Mouse (Mus musculus) myocyte (in vitro differentiated cells): ENCODE measurements at regions not wholly inside any gene's neighbourhood (a gene's known extent, or its start where the extent isn't known, plus 50 kb on each side); places are given as distances from the start of the nearest gene placed in this dataset.

ENCODE experiments used
- H3K27me3 ChIP-seq: one replicate; pipeline ENCODE4 v1.6.1; 2011; ENCODE audit not compliant: control insufficient read depth, insufficient read depth, insufficient read length
- H3K36me3 ChIP-seq: one replicate; pipeline ENCODE4 v1.6.1; 2011; ENCODE audit not compliant: control insufficient read depth, insufficient read depth
- H3K4me2 ChIP-seq: one replicate; pipeline ENCODE4 v1.6.1; 2011; ENCODE audit warnings: low read depth, control low read depth
- H3K4me3 ChIP-seq: one replicate; pipeline ENCODE4 v1.5.1; 2011; ENCODE audit warnings: mild to moderate bottlenecking, control low read depth, moderate library complexity
- H3K79me2 ChIP-seq: one replicate; pipeline ENCODE4 v1.6.1; 2011; ENCODE audit not compliant: control insufficient read depth, insufficient read depth
- H3ac ChIP-seq: one replicate; pipeline ENCODE4 v1.6.1; 2011; ENCODE audit not compliant: control insufficient read depth, insufficient read length
- CEBPB ChIP-seq: IDR thresholded peaks from 2 replicates; pipeline ENCODE4 v1.6.1; 2011; ENCODE audit warnings: mild to moderate bottlenecking, moderate library complexity; ENCODE audit not compliant: poor library complexity, insufficient read depth, severe bottlenecking
- E2F4 ChIP-seq: IDR thresholded peaks from one replicate; pipeline ENCODE4 v1.6.1; 2011; ENCODE audit warnings: mild to moderate bottlenecking, control low read depth, moderate library complexity; ENCODE audit not compliant: insufficient read depth
- MAX ChIP-seq: IDR thresholded peaks from one replicate; pipeline ENCODE4 v1.6.1; 2011; ENCODE audit warnings: low read depth, mild to moderate bottlenecking, control low read depth
- MYOD1 ChIP-seq, 3 experiments: IDR thresholded peaks; one replicate each; pipeline ENCODE4 v1.6.1; 2011; ENCODE audit warnings: control low read depth in 2 of 3, low read depth in 2 of 3, mild to moderate bottlenecking in 2 of 3, moderate library complexity in 1 of 3; ENCODE audit not compliant: insufficient read length in 2 of 3, control insufficient read depth in 1 of 3
- MYOG ChIP-seq, 3 experiments: IDR thresholded peaks; one replicate each; pipeline ENCODE4 v1.6.1; 2011; ENCODE audit warnings: control low read depth in 2 of 3, low read depth in 2 of 3, mild to moderate bottlenecking in 2 of 3; ENCODE audit not compliant: insufficient read length in 2 of 3, control insufficient read depth in 1 of 3, insufficient read depth in 1 of 3
- POLR2A ChIP-seq: IDR thresholded peaks from one replicate; pipeline ENCODE4 v1.6.1; 2011; ENCODE audit warnings: low read depth, mild to moderate bottlenecking, control low read depth, moderate library complexity; ENCODE audit not compliant: insufficient read length
- POLR2AphosphoS2 ChIP-seq: IDR thresholded peaks from one replicate; pipeline ENCODE4 v1.6.1; 2011; ENCODE audit warnings: low read depth, control low read depth; ENCODE audit not compliant: insufficient read length
- REST ChIP-seq: IDR thresholded peaks from one replicate; pipeline ENCODE4 v1.6.1; 2011; ENCODE audit warnings: mild to moderate bottlenecking, control low read depth, moderate library complexity; ENCODE audit not compliant: insufficient read depth, insufficient read length
- SRF ChIP-seq: IDR thresholded peaks from one replicate; pipeline ENCODE4 v1.6.1; 2011; ENCODE audit warnings: low read depth; ENCODE audit not compliant: control insufficient read depth, insufficient read length
- TCF12 ChIP-seq: IDR thresholded peaks from one replicate; pipeline ENCODE4 v1.6.1; 2011; ENCODE audit warnings: mild to moderate bottlenecking, control low read depth; ENCODE audit not compliant: poor library complexity, insufficient read depth, severe bottlenecking
- TCF3 ChIP-seq: IDR thresholded peaks from one replicate; pipeline ENCODE4 v1.6.1; 2011; ENCODE audit warnings: low read depth, control low read depth; ENCODE audit not compliant: insufficient read length
- USF1 ChIP-seq: IDR thresholded peaks from one replicate; pipeline ENCODE4 v1.6.1; 2011; ENCODE audit warnings: low read depth, mild to moderate bottlenecking, control low read depth, moderate library complexity

DNA sequence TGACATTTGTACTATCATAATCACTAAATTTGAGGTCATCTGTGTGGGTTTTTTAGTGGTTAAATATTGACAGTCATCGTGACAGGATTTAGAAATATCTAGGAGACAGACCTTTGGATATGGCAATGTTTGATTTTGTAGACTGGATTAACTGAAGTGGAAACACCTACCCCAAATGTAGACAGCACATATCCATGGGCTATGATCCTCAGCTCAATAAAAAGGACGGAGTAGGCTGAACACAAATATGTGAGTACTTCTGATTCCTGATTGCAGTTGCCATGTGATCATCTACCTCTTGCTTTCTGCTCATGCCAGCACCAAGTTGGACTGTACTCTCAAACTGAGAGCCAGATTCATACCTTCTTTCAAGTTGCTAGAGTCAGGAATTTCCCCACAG is 674.4 kb downstream of the Kcna4 start:
- no peaks in the 10 kb centered on the region for H3K36me3 ChIP-seq
- no peak overlapping the region for H3ac ChIP-seq
- H3K4me3 ChIP-seq, result no peak overlapping the region
- no peaks in the 10 kb centered on the region for H3K79me2 ChIP-seq
- H3K4me2 ChIP-seq, result no peak overlapping the region
- TF ChIP-seq MYOD1 (IDR thresholded peaks at IDR 0.05; ENCODE audit: control insufficient read depth in 1 of 3, insufficient read length in 2 of 3, low read depth in 2 of 3) (no peak), REST (no peak), POLR2A (no peak), E2F4 (no peak), TCF12 (no peak), MAX (no peak), CEBPB (no peak), MYOG (IDR thresholded peaks at IDR 0.05; ENCODE audit: control insufficient read depth in 1 of 3, insufficient read depth in 1 of 3, insufficient read length in 2 of 3, low read depth in 2 of 3) (no peak), SRF (no peak), POLR2AphosphoS2 (no peak), TCF3 (no peak), USF1 (no peak)
- H3K27me3 ChIP-seq, result no peaks in the 10 kb centered on the region

GRCm38 (mm10) chr2:107965336-107966306 is 675.2 kb downstream of the Kcna4 start:
- H3K27me3 ChIP-seq, result no peaks in the 10 kb centered on the region
- no peak overlapping the region for H3K4me2 ChIP-seq
- H3K79me2 ChIP-seq, result no peaks in the 10 kb centered on the region
- H3K4me3 ChIP-seq, result no peak overlapping the region
- no peak overlapping the region for H3ac ChIP-seq
- no peaks in the 10 kb centered on the region for H3K36me3 ChIP-seq
- no peak for TF ChIP-seq POLR2AphosphoS2
- no peak for TF ChIP-seq USF1
- TF ChIP-seq POLR2A, result no peak
- no peak for TF ChIP-seq MYOD1 (IDR thresholded peaks at IDR 0.05; ENCODE audit: control insufficient read depth in 1 of 3, insufficient read length in 2 of 3, low read depth in 2 of 3)
- no peak for TF ChIP-seq SRF

DNA sequence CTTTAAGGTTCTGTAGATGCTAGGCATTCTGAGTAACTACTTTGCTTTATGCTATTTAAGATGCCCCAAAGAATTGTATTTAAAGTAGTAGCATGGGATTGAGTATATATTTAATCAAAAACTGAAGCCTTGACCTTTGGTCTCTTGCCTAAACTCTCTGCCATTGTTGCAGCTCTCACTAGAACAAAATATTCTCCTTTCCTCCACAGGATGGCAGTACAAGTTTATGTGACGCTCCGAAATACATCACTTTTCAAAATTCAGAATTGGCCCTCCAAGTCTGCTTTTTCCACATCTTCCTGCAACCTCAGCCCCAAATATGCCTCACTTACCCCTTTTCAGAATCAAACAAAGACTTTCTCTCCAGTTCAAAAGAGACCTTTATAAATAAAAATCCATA is 678.1 kb downstream of the Kcna4 start:
- H3K4me2 ChIP-seq, result no peak overlapping the region
- no peaks in the 10 kb centered on the region for H3K79me2 ChIP-seq
- H3K4me3 ChIP-seq, result no peak overlapping the region
- TF ChIP-seq REST (no peak), MYOD1 (IDR thresholded peaks at IDR 0.05; ENCODE audit: control insufficient read depth in 1 of 3, insufficient read length in 2 of 3, low read depth in 2 of 3) (no peak), USF1 (no peak), E2F4 (no peak), TCF12 (no peak), MAX (no peak), POLR2AphosphoS2 (no peak), SRF (no peak), POLR2A (no peak), MYOG (IDR thresholded peaks at IDR 0.05; ENCODE audit: control insufficient read depth in 1 of 3, insufficient read depth in 1 of 3, insufficient read length in 2 of 3, low read depth in 2 of 3) (no peak), TCF3 (no peak), CEBPB (no peak)
- H3K36me3 ChIP-seq, result no peaks in the 10 kb centered on the region
- H3ac ChIP-seq, result no peak overlapping the region
- no peaks in the 10 kb centered on the region for H3K27me3 ChIP-seq

- no peaks in the 10 kb centered on the region for H3K27me3 ChIP-seq
- H3K4me3 ChIP-seq, result no peak overlapping the region
- no peak for TF ChIP-seq TCF3
- no peak for TF ChIP-seq MAX
- TF ChIP-seq TCF12, result no peak
- TF ChIP-seq CEBPB, result no peak
- TF ChIP-seq MYOG (IDR thresholded peaks at IDR 0.05; ENCODE audit: control insufficient read depth in 1 of 3, insufficient read depth in 1 of 3, insufficient read length in 2 of 3, low read depth in 2 of 3), result no peak
- TF ChIP-seq SRF, result no peak
- no peak for TF ChIP-seq POLR2AphosphoS2
- no peak for TF ChIP-seq REST
- no peak overlapping the region for H3K4me2 ChIP-seq
- H3ac ChIP-seq, result no peak overlapping the region
- no peaks in the 10 kb centered on the region for H3K36me3 ChIP-seq
- no peaks in the 10 kb centered on the region for H3K79me2 ChIP-seq
Observed at GRCm38 (mm10) chr2:107969526-107969925, 679.1 kb downstream of the Kcna4 start.

GRCm38 (mm10) chr2:107973528-107973927 is 683.1 kb downstream of the Kcna4 start:
- Histone ChIP-seq H3K4me3 (no peak overlapping the region), H3ac (no peak overlapping the region), H3K4me2 (no peak overlapping the region), H3K36me3 (no peaks in the 10 kb centered on the region), H3K27me3 (no peaks in the 10 kb centered on the region), H3K79me2 (no peaks in the 10 kb centered on the region)
- TF ChIP-seq MYOG (IDR thresholded peaks at IDR 0.05; ENCODE audit: control insufficient read depth in 1 of 3, insufficient read depth in 1 of 3, insufficient read length in 2 of 3, low read depth in 2 of 3) (no peak), POLR2A (no peak), MYOD1 (IDR thresholded peaks at IDR 0.05; ENCODE audit: control insufficient read depth in 1 of 3, insufficient read length in 2 of 3, low read depth in 2 of 3) (no peak), TCF3 (no peak), USF1 (no peak), MAX (no peak)
